Mouse (Mus musculus): ENCODE data around the gene Rgs16. TPM values are rescaled to one million over a fixed set of nuclear protein-coding genes. Genes with fewer than 3 reads are reported as not detected.

Gene Rgs16
- total and polyA plus RNA-seq, 2 experiments: 3.9 to 125 TPM

GRCm38 (mm10) chr1:153711544-153712262 is 28.4 kb upstream of the Rgs16 start:
- no peaks in the 10 kb centered on the region for H3K79me2 ChIP-seq (ENCODE audit: control insufficient read depth, insufficient read depth, low read length)
- H3K9ac ChIP-seq (ENCODE audit: low read depth, low read length): no peak overlapping the region
- no peak for DNase-seq (ENCODE audit: extremely low read depth, low read depth, low spot score)
- H3K4me1 ChIP-seq (ENCODE audit: control insufficient read depth, insufficient read depth, low read length): no peaks in the 10 kb centered on the region
- H3K36me3 ChIP-seq (ENCODE audit: control insufficient read depth, insufficient read depth, low read length): no peaks in the 10 kb centered on the region
- no peak overlapping the region for H3K27ac ChIP-seq (replicated peaks; ENCODE audit: insufficient read depth, low read depth, low read length)
- H3K27me3 ChIP-seq (ENCODE audit: control insufficient read depth, insufficient read depth, low read length): no peaks in the 10 kb centered on the region
- no peak for TF ChIP-seq CTCF (IDR thresholded peaks at IDR 0.05; ENCODE audit: low read depth, low read length)
- no peak for TF ChIP-seq POLR2A (IDR thresholded peaks at IDR 0.05; ENCODE audit: extremely low read depth, insufficient read depth, low read length)
- H3K4me3 ChIP-seq (ENCODE audit: insufficient read depth, low read depth, low read length): no peak overlapping the region
- 81% methylated on average over 3 of the region's 3 CpGs for WGBS

- DNase-seq (ENCODE audit: extremely low read depth, low read depth, low spot score): no peak
- H3K4me3 ChIP-seq (ENCODE audit: insufficient read depth, low read depth, low read length): no peak overlapping the region
- H3K9ac ChIP-seq (ENCODE audit: low read depth, low read length): no peak overlapping the region
- TF ChIP-seq POLR2A (IDR thresholded peaks at IDR 0.05; ENCODE audit: extremely low read depth, insufficient read depth, low read length) (no peak), CTCF (IDR thresholded peaks at IDR 0.05; ENCODE audit: low read depth, low read length) (no peak)
- no peak overlapping the region for H3K27ac ChIP-seq (replicated peaks; ENCODE audit: insufficient read depth, low read depth, low read length)
- no peaks in the 10 kb centered on the region for H3K27me3 ChIP-seq (ENCODE audit: control insufficient read depth, insufficient read depth, low read length)
- H3K36me3 ChIP-seq (ENCODE audit: control insufficient read depth, insufficient read depth, low read length): no peaks in the 10 kb centered on the region
- H3K4me1 ChIP-seq (ENCODE audit: control insufficient read depth, insufficient read depth, low read length): no peaks in the 10 kb centered on the region
- 95% methylated on average over 2 of the region's 2 CpGs for WGBS
- no peaks in the 10 kb centered on the region for H3K79me2 ChIP-seq (ENCODE audit: control insufficient read depth, insufficient read depth, low read length)
Observed at GRCm38 (mm10) chr1:153712633-153713032, 27.5 kb upstream of the Rgs16 start.

- no peaks in the 10 kb centered on the region for H3K79me2 ChIP-seq (ENCODE audit: control insufficient read depth, insufficient read depth, low read length)
- peaks cover 4% of the 10 kb centered on the region for H3K4me1 ChIP-seq (ENCODE audit: control insufficient read depth, insufficient read depth, low read length)
- no peak overlapping the region for H3K4me3 ChIP-seq (ENCODE audit: insufficient read depth, low read depth, low read length)
- no peak for TF ChIP-seq CTCF (IDR thresholded peaks at IDR 0.05; ENCODE audit: low read depth, low read length)
- no peak for TF ChIP-seq POLR2A (IDR thresholded peaks at IDR 0.05; ENCODE audit: extremely low read depth, insufficient read depth, low read length)
- H3K27ac ChIP-seq (replicated peaks; ENCODE audit: insufficient read depth, low read depth, low read length): no peak overlapping the region
- 88% methylated on average over 1 of the region's 1 CpGs for WGBS
- DNase-seq (ENCODE audit: extremely low read depth, low read depth, low spot score): no peak
- H3K36me3 ChIP-seq (ENCODE audit: control insufficient read depth, insufficient read depth, low read length): no peaks in the 10 kb centered on the region
- H3K9ac ChIP-seq (ENCODE audit: low read depth, low read length): no peak overlapping the region
- H3K27me3 ChIP-seq (ENCODE audit: control insufficient read depth, insufficient read depth, low read length): no peaks in the 10 kb centered on the region
Observed at GRCm38 (mm10) chr1:153717990-153718389, 22.2 kb upstream of the Rgs16 start.

- Histone ChIP-seq H3K27me3 (ENCODE audit: control insufficient read depth, insufficient read depth, low read length) (no peaks in the 10 kb centered on the region), H3K9ac (ENCODE audit: low read depth, low read length) (no peak overlapping the region), H3K79me2 (ENCODE audit: control insufficient read depth, insufficient read depth, low read length) (no peaks in the 10 kb centered on the region), H3K4me1 (ENCODE audit: control insufficient read depth, insufficient read depth, low read length) (peaks cover 4% of the 10 kb centered on the region), H3K27ac (replicated peaks; ENCODE audit: insufficient read depth, low read depth, low read length) (no peak overlapping the region), H3K4me3 (ENCODE audit: insufficient read depth, low read depth, low read length) (no peak overlapping the region), H3K36me3 (ENCODE audit: control insufficient read depth, insufficient read depth, low read length) (no peaks in the 10 kb centered on the region)
- 50% methylated on average over 7 of the region's 7 CpGs for WGBS
- TF ChIP-seq CTCF (IDR thresholded peaks at IDR 0.05; ENCODE audit: low read depth, low read length): no peak
- no peak for TF ChIP-seq POLR2A (IDR thresholded peaks at IDR 0.05; ENCODE audit: extremely low read depth, insufficient read depth, low read length)
- no peak for DNase-seq (ENCODE audit: extremely low read depth, low read depth, low spot score)
Observed at GRCm38 (mm10) chr1:153720935-153721334, 19.2 kb upstream of the Rgs16 start.

- no peak for TF ChIP-seq CTCF (IDR thresholded peaks at IDR 0.05; ENCODE audit: low read depth, low read length)
- TF ChIP-seq POLR2A (IDR thresholded peaks at IDR 0.05; ENCODE audit: extremely low read depth, insufficient read depth, low read length): no peak
- WGBS: 48% methylated on average over 9 of the region's 9 CpGs
Observed at GRCm38 (mm10) chr1:153721565-153722310, 18.4 kb upstream of the Rgs16 start.

GRCm38 (mm10) chr1:153723426-153723825 is 16.7 kb upstream of the Rgs16 start:
- Histone ChIP-seq H3K27me3 (ENCODE audit: control insufficient read depth, insufficient read depth, low read length) (no peaks in the 10 kb centered on the region), H3K79me2 (ENCODE audit: control insufficient read depth, insufficient read depth, low read length) (no peaks in the 10 kb centered on the region), H3K36me3 (ENCODE audit: control insufficient read depth, insufficient read depth, low read length) (no peaks in the 10 kb centered on the region), H3K4me3 (ENCODE audit: insufficient read depth, low read depth, low read length) (no peak overlapping the region), H3K9ac (ENCODE audit: low read depth, low read length) (no peak overlapping the region), H3K4me1 (ENCODE audit: control insufficient read depth, insufficient read depth, low read length) (peaks cover 4% of the 10 kb centered on the region), H3K27ac (replicated peaks; ENCODE audit: insufficient read depth, low read depth, low read length) (no peak overlapping the region)
- DNase-seq (ENCODE audit: extremely low read depth, low read depth, low spot score): no peak
- TF ChIP-seq CTCF (IDR thresholded peaks at IDR 0.05; ENCODE audit: low read depth, low read length): no peak
- TF ChIP-seq POLR2A (IDR thresholded peaks at IDR 0.05; ENCODE audit: extremely low read depth, insufficient read depth, low read length): no peak
- 59% methylated on average over 9 of the region's 9 CpGs for WGBS

More at GRCm38 (mm10) chr1:153721565-153722310, 18.4 kb upstream of the Rgs16 start:
- Histone ChIP-seq H3K36me3 (ENCODE audit: control insufficient read depth, insufficient read depth, low read length) (no peaks in the 10 kb centered on the region), H3K79me2 (ENCODE audit: control insufficient read depth, insufficient read depth, low read length) (no peaks in the 10 kb centered on the region), H3K27ac (replicated peaks; ENCODE audit: insufficient read depth, low read depth, low read length) (no peak overlapping the region), H3K9ac (ENCODE audit: low read depth, low read length) (no peak overlapping the region), H3K4me1 (ENCODE audit: control insufficient read depth, insufficient read depth, low read length) (peaks cover 4% of the 10 kb centered on the region), H3K27me3 (ENCODE audit: control insufficient read depth, insufficient read depth, low read length) (no peaks in the 10 kb centered on the region), H3K4me3 (ENCODE audit: insufficient read depth, low read depth, low read length) (no peak overlapping the region)
- DNase-seq (ENCODE audit: extremely low read depth, low read depth, low spot score): peak; percentile 49

All from liver, adult 2 months (tissue).